Mouse (Mus musculus) cerebellum, adult 2 months (tissue): ENCODE data around the gene Plcxd3.

Experiments used
- CTCF ChIP-seq: fragments of 200-500 bp; IDR thresholded peaks from 2 replicates; pipeline ENCODE4 v1.5.1; 2011; ENCODE audit warnings: low read depth, mild to moderate bottlenecking, control low read depth, low read length, moderate library complexity, borderline replicate concordance; ENCODE audit not compliant: insufficient read depth
- POLR2A ChIP-seq: fragments of 200-500 bp; IDR thresholded peaks from 2 replicates; pipeline ENCODE4 v1.6.1; 2011; ENCODE audit warnings: low read length, control low read depth, borderline replicate concordance; ENCODE audit not compliant: insufficient read depth

GRCm38 (mm10) chr15:4375423-4376220 is at the start of gene Plcxd3:
- TF ChIP-seq CTCF (peak; percentile 12; the same call in 1 of the 2 replicates), POLR2A (peak; percentile 61; the same call in 1 of the 2 replicates)
